Mouse (Mus musculus) spleen, adult 2 months (tissue): ENCODE measurements around the gene Galnt12.

Source experiments
- CTCF ChIP-seq: fragments of 200-500 bp; IDR thresholded peaks from 2 replicates; pipeline ENCODE4 v1.5.1; 2011; ENCODE audit warnings: mild to moderate bottlenecking, inconsistent platforms; ENCODE audit not compliant: insufficient read depth, insufficient read length, insufficient replicate concordance; ENCODE audit errors: extremely low read depth
- POLR2A ChIP-seq: fragments of 200-500 bp; IDR thresholded peaks from 2 replicates; pipeline ENCODE4 v1.6.1; 2011; ENCODE audit warnings: low read depth, low read length, inconsistent platforms

GRCm38 (mm10) chr4:47140301-47140700, 48.6 kb downstream of the Galnt12 start:
- TF ChIP-seq CTCF (no peak), POLR2A (no peak)
